Mouse (Mus musculus) thymus, postnatal 14 days (tissue): ENCODE data around the gene Samd10.
A peak's percentile ranks its signal among the peaks of the same experiment; 100 is the strongest.

Experiments used
- DNase-seq: peaks from one replicate; pipeline ENCODE4 v3.0.0; 2021

Gene Samd10

GRCm38 (mm10) chr2:181592231-181593041 is 6.6 kb downstream of the Samd10 start, which contains the start of gene Zfp512b:
TSS of gene Zfp512b (minus strand) at chr2:181592803.
- DNase-seq: peak; percentile 75

GRCm38 (mm10) chr2:181591528-181592085 is 7.4 kb downstream of the Samd10 start, which contains the start of gene Prpf6:
TSS of gene Prpf6 (plus strand) at chr2:181591868.
- peak; percentile 68 for DNase-seq

DNA sequence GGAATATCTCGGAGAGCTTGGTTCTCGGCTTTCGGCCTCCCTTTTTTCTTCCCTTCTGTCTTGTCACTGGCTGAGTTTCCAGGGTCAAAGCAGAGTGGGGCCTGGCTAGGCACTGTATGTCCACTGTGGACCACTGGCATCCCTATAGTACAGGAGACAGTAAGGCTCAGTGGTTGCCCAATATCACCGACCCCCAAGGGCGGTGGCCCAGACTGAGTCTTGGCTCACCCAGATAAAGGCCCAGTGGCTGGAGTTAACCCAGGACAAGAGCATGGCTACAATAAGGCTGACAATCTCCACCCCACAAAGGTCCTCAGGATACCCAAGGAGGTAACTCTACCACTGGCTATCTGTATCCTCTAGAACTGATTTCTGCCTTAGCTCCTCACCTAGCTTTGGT is 8.5 kb downstream of the Samd10 start:
- no peak for DNase-seq

DNA sequence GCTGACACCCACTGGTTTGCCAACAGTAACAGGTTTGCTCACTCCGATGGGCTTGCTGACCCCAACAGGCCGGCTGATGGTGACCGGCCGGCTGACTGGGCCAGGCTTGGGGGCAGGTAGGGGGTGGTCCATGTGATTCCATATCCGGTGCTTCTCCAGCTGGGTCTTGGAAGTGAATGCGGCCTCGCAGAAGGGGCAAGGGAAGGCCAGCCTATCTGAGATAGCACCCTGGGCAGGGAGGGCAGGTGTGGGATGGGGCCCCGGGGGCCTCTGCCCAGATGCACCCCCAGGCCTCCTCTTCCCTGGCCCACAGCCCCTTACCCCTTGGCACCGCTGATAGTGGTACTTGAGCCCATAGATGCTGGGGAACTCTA is 9.3 kb downstream of the Samd10 start:
- no peak for DNase-seq

DNA sequence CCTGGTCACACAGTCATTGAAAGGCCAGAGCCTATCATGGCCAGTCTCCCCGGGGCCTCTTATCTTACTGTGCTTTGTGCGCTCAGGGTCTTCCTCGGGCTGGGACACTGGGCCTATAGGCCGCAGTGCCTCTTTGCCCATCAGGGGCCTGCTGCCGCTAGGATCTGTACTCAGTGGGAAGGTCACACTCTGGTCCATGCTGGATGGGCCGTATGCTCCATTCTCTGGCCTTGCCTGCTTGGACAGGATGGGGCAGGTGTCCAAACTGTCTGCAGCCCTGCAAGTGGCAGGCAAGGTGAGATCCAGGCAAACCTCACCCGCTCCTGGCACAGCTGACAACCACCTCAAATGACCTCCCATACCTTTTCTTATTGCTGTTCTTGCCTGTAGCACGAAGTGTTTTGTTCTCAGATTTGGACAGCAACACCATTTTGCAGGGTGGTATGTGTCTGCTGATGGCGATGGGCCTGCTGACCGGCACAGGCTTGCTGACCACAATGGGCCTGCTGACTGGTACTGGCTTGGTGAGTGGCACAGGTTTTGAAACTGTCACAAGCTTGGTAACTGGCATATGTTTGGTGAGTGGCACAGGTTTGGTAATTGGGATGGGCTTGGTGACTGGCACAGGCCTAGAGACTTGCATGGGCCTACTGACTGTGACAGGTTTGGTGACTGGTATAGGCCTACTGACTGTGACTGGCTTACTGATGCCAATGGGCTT is 9.8 kb downstream of the Samd10 start:
- DNase-seq: no peak

GRCm38 (mm10) chr2:181588229-181588780 is 10.7 kb downstream of the Samd10 start:
- no peak for DNase-seq

- DNase-seq: no peak
Observed at GRCm38 (mm10) chr2:181587796-181588195, 11.2 kb downstream of the Samd10 start.

DNA sequence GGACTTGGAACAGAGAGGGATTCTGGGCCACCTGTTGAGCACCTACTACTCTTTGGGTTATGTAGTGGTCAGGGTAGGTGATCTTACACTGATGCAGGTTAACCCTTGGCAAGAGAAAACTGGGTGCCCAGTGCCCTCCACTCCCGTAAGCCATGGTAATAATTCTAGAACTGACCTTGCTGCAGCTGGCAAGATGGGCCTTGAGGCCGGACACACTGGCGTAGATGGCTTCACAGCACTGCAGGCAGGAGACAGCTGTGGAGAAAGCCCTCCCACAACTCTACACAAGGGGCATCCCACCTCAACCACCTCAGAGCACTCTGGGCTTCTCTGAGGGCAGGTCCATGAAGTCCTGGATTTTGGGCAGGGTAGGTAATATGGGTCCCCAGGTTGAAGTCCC is 12.9 kb downstream of the Samd10 start:
- DNase-seq: no peak

DNA sequence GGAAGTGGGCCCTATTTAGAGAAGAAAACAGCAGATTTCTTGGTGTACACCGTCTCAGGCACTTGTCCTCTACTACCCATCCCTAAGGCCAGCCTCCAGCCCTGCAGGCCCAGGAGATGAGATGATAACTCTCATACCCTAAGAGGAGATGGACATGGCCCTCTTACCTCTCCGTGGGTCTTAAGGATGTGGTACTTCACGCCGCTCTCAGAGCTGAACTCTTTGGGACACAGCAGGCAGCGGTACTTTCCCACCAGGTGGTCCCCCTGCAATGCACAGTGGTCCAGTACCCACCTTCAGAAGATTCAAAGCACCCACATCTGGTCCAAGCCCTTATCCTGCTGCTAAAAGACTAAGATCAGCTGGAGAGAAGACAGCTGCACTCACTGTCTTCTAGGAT is 13.5 kb downstream of the Samd10 start:
- no peak for DNase-seq

GRCm38 (mm10) chr2:181584411-181584942 is 14.5 kb downstream of the Samd10 start, which contains the start of gene Uckl1:
TSS of gene Uckl1 (minus strand) at chr2:181584892.
- DNase-seq: no peak

- DNase-seq: no peak
Observed at GRCm38 (mm10) chr2:181583460-181584257, 15.4 kb downstream of the Samd10 start.

DNA sequence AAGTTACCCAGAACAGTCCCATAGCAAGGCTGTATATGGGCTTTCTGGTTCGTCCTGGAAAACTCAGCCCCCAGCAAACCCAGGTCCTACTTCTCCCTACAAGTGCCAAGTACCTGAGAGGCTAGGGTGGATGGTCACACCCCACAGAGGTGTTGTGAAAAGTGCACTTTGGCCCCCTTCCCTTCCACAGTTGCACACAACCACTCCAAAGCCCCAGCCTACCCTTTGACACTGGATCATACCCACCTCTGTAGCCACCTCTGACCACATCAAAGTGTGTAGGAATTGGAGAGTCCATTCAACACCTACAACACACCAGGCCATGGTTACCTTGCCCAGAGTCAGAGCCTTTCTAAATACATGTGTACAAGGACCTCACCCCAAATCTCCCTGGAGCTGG is 16.1 kb downstream of the Samd10 start:
- no peak for DNase-seq

DNA sequence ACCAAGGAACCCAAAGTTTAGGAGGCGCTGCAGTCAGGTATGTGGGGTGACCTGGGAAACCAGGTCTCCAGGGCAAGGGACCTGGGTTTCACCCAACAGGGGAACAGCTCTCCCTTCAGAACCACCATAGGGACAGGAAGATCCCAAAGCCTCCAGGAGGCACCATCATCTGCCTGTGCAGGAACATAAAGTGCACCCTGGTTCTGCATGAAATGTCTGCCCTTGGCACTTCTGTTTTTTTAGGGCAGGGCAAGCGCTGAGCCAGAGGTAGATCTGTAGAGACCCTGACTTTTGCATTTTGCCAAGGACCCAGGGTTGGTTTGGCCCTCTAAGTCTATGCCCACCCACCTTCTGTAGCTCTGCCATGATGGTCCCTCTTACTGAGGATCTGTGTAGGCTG is 16.7 kb downstream of the Samd10 start:
- DNase-seq: no peak

- peak; percentile 89 for DNase-seq
Observed at GRCm38 (mm10) chr2:181581402-181582120, 17.5 kb downstream of the Samd10 start.

- peak; percentile 87 for DNase-seq
Observed at GRCm38 (mm10) chr2:181581016-181581401, 18.0 kb downstream of the Samd10 start.

DNA sequence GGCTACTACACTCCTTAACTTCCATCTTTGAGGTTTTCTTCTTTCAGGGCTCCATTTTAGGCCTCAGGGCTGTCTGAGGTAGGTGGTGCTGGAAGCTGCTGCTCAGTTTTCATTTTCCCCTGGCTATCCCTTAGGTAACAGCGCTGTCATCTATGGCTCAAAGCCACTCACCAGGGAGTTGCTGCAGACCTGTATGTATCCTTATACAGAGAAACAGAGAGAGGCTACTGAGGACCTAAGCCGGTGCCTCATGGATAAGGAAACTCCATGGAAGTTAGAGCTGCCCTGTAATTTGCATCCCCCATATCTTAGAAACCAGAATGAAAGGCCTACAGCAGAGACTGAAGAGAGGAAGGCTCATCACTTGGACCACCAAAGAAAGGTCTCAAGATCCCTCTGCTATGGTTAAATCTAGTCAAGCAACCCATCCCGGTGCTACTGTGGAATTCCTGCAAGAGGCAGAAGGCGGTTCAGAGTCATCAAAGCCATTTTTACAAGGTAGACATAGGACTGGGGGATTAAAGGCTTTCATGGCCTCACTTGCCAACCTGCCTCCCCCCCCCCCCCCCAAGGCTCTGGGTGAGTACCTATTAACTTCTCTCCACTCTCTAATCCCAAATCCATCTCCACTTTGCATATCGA is 18.8 kb downstream of the Samd10 start:
- DNase-seq: no peak

GRCm38 (mm10) chr2:181579681-181580080 is 19.3 kb downstream of the Samd10 start:
- DNase-seq: no peak

GRCm38 (mm10) chr2:181578790-181579618 is 20.0 kb downstream of the Samd10 start:
- no peak for DNase-seq

DNA sequence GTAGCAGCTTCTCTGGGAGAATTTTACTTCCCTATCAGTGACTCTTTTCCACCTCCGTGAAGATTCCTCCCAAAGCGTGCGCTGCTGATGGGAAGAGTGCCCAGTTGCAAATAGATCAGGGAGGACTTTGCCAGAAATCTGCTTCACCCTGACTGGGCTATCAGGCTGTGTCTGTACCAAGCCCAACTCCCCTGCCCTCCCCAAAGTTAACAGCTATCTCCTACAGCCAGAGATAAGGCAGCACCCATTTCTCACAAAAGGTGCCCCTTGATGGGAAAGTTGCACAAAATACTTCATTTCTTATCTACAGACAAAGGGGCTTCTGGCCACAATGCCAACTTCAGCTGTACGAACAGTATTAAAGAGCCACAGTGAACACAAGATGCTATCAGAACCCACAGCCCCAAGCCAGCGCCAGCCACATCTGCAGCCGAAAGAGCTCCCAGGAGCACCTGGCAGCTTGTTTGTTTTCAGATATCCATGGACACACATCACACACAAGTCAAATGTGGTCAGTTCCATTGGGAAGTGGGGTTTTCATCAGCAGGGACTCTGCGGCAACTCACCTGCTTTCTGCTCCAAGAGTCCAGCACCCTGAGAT is 20.9 kb downstream of the Samd10 start:
- no peak for DNase-seq

DNA sequence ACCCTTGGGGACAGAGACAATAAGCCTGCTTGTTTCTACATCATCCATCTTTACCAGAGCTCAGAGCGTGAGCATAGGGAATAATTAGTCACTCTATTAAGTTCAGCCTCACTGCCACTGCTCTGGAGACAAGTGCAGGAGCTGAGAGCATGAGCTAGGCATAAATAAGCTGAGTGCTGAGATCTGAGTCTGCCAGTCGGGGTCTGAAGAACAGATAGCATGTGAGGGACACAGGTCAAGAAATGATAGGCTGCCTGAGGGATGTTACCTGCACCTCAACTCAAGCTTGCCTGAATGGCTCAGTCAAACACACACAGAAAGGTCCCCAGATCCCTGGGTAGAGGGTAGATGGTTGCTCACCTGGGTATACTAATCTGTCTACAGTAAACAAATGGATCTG is 21.9 kb downstream of the Samd10 start:
- DNase-seq: no peak
